Mouse (Mus musculus) heart, embryonic 14.5 days (tissue): ENCODE results near the gene Syt1. TPM values are rescaled to one million over a fixed set of nuclear protein-coding genes. Genes with fewer than 3 reads are reported as not detected.

Experiments used
- ATAC-seq: fragments of 200-750 bp; cut with Nextera tagmentation; 2 replicates; pipeline ENCODE4 v1.8.0; 2017; ENCODE audit warnings: low read depth, moderate TSS enrichment; ENCODE audit not compliant: insufficient number of reproducible peaks, insufficient read depth, low FRiP score
- H3K27ac ChIP-seq, 2 experiments: fragments of 200-500 bp in 1 of 2; fragments of 300-500 bp in 1 of 2; sonication (generic) in 1 of 2; replicated peaks in 1 of 2; 2 replicates each; pipeline ENCODE4 v1.5.1; 2012 to 2014; ENCODE audit warnings: low read depth in 2 of 2, low read length in 2 of 2, control low read depth in 1 of 2, mild to moderate bottlenecking in 1 of 2, mixed read lengths in 1 of 2; ENCODE audit not compliant: control insufficient read depth in 1 of 2, insufficient read depth in 1 of 2
- H3K27me3 ChIP-seq: fragments of 300-500 bp; sonication (generic); 2 replicates; pipeline ENCODE4 v1.6.1; 2014; ENCODE audit warnings: mild to moderate bottlenecking, low read length, control low read depth; ENCODE audit not compliant: control insufficient read depth, insufficient read depth
- H3K36me3 ChIP-seq: fragments of 300-500 bp; sonication (generic); 2 replicates; pipeline ENCODE4 v1.6.1; 2014; ENCODE audit warnings: mild to moderate bottlenecking, control low read depth, low read length, mixed read lengths; ENCODE audit not compliant: control insufficient read depth, insufficient read depth
- H3K4me1 ChIP-seq, 2 experiments: fragments of 200-500 bp in 1 of 2; fragments of 300-500 bp in 1 of 2; sonication (generic) in 1 of 2; 2 replicates each; pipeline ENCODE4 v1.6.1; 2012 to 2014; ENCODE audit warnings: low read length in 2 of 2, control low read depth in 1 of 2, mixed read lengths in 1 of 2; ENCODE audit not compliant: control insufficient read depth in 2 of 2, insufficient read depth in 2 of 2
- H3K4me2 ChIP-seq: fragments of 300-500 bp; sonication (generic); 2 replicates; pipeline ENCODE4 v1.6.1; 2014; ENCODE audit warnings: mild to moderate bottlenecking, low read length
- H3K4me3 ChIP-seq, 2 experiments: fragments of 200-500 bp in 1 of 2; fragments of 300-500 bp in 1 of 2; sonication (generic) in 1 of 2; 2 replicates each; pipeline ENCODE4 v1.5.1; 2012 to 2014; ENCODE audit warnings: low read length in 2 of 2, mild to moderate bottlenecking in 2 of 2, control low read depth in 1 of 2, low read depth in 1 of 2, moderate library complexity in 1 of 2; ENCODE audit not compliant: control insufficient read depth in 1 of 2, insufficient read depth in 1 of 2
- H3K9ac ChIP-seq: fragments of 300-500 bp; sonication (generic); 2 replicates; pipeline ENCODE4 v1.6.1; 2014; ENCODE audit warnings: mild to moderate bottlenecking, low read length
- H3K9me3 ChIP-seq: fragments of 300-500 bp; sonication (generic); 2 replicates; pipeline ENCODE4 v1.6.1; 2016; ENCODE audit warnings: low read length, control low read depth; ENCODE audit not compliant: control insufficient read depth
- WGBS: fragments of 180-500 bp; shearing (Covaris S2); extraction: QIAGEN DNeasy Blood & Tissue Kit; methylation state at CpG from one replicate; pipeline ENCODE4 v1.1.7; 2014; 5-methylcytosine and 5-hydroxymethylcytosine counted together
- polyA plus RNA-seq: library from polyadenylated mRNA; unstranded; fragments of >200 nt; fragmentation: Nextera tagmentation; extraction: Ambion mirVana; gene quantifications from 2 replicates; pipeline ENCODE4 v1.2.1, GENCODE M21; 2014

The Syt1 gene
- polyA plus RNA-seq = 0.47 and 1.2 TPM in 2 replicates

- peaks cover 20% of the 10 kb centered on the region for H3K27me3 ChIP-seq
- under 1% methylated on average over 37 of the region's 37 CpGs for WGBS
- H3K27ac ChIP-seq = no peak within 1 kb of the TSS
- peaks cover 9 to 15% of the 10 kb centered on the region in 2 experiments; a peak in 3 of 4 replicates for H3K4me1 ChIP-seq
- H3K36me3 ChIP-seq = no peaks in the 10 kb centered on the region
- H3K4me2 ChIP-seq = peak within 1 kb of the TSS; percentile 96
- H3K9ac ChIP-seq = peak within 1 kb of the TSS; percentile 54; the same call in 1 of the 2 replicates
- ATAC-seq = peak; percentile 75
- H3K4me3 ChIP-seq = peak within 1 kb of the TSS; percentile 48 to 49
- H3K9me3 ChIP-seq = no peaks in the 10 kb centered on the region
These were observed at the start of gene Syt1 for GRCm38 (mm10) chr10:109010241-109011193. Gene Syt1, minus strand, starts transcription at chr10:109010982.

- H3K36me3 ChIP-seq = no peaks in the 10 kb centered on the region
- H3K4me2 ChIP-seq = no peak overlapping the region
- no peak for ATAC-seq
- H3K9me3 ChIP-seq = no peaks in the 10 kb centered on the region
- WGBS = 74% methylated on average over 6 of the region's 6 CpGs
- no peaks in the 10 kb centered on the region for H3K27me3 ChIP-seq
- no peak overlapping the region for H3K27ac ChIP-seq
- no peaks in the 10 kb centered on the region for H3K4me1 ChIP-seq
- H3K4me3 ChIP-seq = no peak overlapping the region
- H3K9ac ChIP-seq = no peak overlapping the region
These were observed 45.7 kb upstream of the Syt1 start for GRCm38 (mm10) chr10:109056500-109056899.

GRCm38 (mm10) chr10:109047537-109047936 lies 36.8 kb upstream of the Syt1 start:
- ATAC-seq = no peak

GRCm38 (mm10) chr10:109046988-109047387 lies 36.2 kb upstream of the Syt1 start:
- ATAC-seq = no peak
- no peaks in the 10 kb centered on the region for H3K27me3 ChIP-seq

More at GRCm38 (mm10) chr10:109047537-109047936, 36.8 kb upstream of the Syt1 start:
- 75% methylated on average over 5 of the region's 5 CpGs for WGBS
- no peaks in the 10 kb centered on the region for H3K9me3 ChIP-seq
- H3K4me2 ChIP-seq = no peak overlapping the region
- H3K27ac ChIP-seq = no peak overlapping the region
- no peak overlapping the region for H3K4me3 ChIP-seq
- no peak overlapping the region for H3K9ac ChIP-seq
- no peaks in the 10 kb centered on the region for H3K36me3 ChIP-seq
- H3K27me3 ChIP-seq = no peaks in the 10 kb centered on the region
- H3K4me1 ChIP-seq = no peaks in the 10 kb centered on the region

GRCm38 (mm10) chr10:109011226-109012165 lies 714 bp upstream of the Syt1 start:
- no peaks in the 10 kb centered on the region for H3K36me3 ChIP-seq
- H3K9ac ChIP-seq = peak overlapping the region; percentile 54; the same call in 1 of the 2 replicates
- ATAC-seq = peak; percentile 66
- H3K27ac ChIP-seq = no peak overlapping the region
- whole genome bisulfite sequencing = under 1% methylated on average over 28 of the region's 29 CpGs
- peak overlapping the region; percentile 48 to 49 for H3K4me3 ChIP-seq
- H3K9me3 ChIP-seq = no peaks in the 10 kb centered on the region
- peaks cover 20% of the 10 kb centered on the region for H3K27me3 ChIP-seq
- peak overlapping the region; percentile 96 for H3K4me2 ChIP-seq
- peaks cover 9 to 15% of the 10 kb centered on the region in 2 experiments; a peak in 3 of 4 replicates for H3K4me1 ChIP-seq

More at GRCm38 (mm10) chr10:109046988-109047387, 36.2 kb upstream of the Syt1 start:
- Histone ChIP-seq H3K27ac (no peak overlapping the region), H3K9me3 (no peaks in the 10 kb centered on the region), H3K4me1 (no peaks in the 10 kb centered on the region), H3K4me3 (no peak overlapping the region), H3K4me2 (no peak overlapping the region), H3K9ac (no peak overlapping the region), H3K36me3 (no peaks in the 10 kb centered on the region)
- 77% methylated on average over 2 of the region's 2 CpGs for WGBS

- H3K36me3 ChIP-seq = no peaks in the 10 kb centered on the region
- 9% methylated on average over 1 of the region's 1 CpGs for WGBS
- peak overlapping the region in 1 of 2 experiments; percentile 48; a peak in 1 of 4 replicates for H3K4me3 ChIP-seq
- no peak overlapping the region for H3K27ac ChIP-seq
- no peak for ATAC-seq
- peaks cover 9 to 15% of the 10 kb centered on the region in 2 experiments; a peak in 3 of 4 replicates for H3K4me1 ChIP-seq
- H3K27me3 ChIP-seq = peaks cover 20% of the 10 kb centered on the region
- peak overlapping the region; percentile 96 for H3K4me2 ChIP-seq
- no peaks in the 10 kb centered on the region for H3K9me3 ChIP-seq
- H3K9ac ChIP-seq = no peak overlapping the region
These were observed 951 bp downstream of the Syt1 start for GRCm38 (mm10) chr10:109009831-109010230.

- Histone ChIP-seq H3K36me3 (no peaks in the 10 kb centered on the region), H3K9me3 (no peaks in the 10 kb centered on the region), H3K4me3 (no peak overlapping the region), H3K9ac (no peak overlapping the region), H3K4me2 (no peak overlapping the region), H3K4me1 (peaks cover 9 to 15% of the 10 kb centered on the region in 2 experiments; a peak in 3 of 4 replicates), H3K27ac (no peak overlapping the region), H3K27me3 (peaks cover 20% of the 10 kb centered on the region)
- 89% methylated on average over 13 of the region's 13 CpGs for WGBS
- no peak for ATAC-seq
These were observed 2.3 kb downstream of the Syt1 start for GRCm38 (mm10) chr10:109008456-109008855.
